Mouse (Mus musculus): ENCODE data around the gene Gm525.

- no peak for TF ChIP-seq E2F4 (IDR thresholded peaks at IDR 0.05; ENCODE audit: insufficient replicate concordance, low read depth, low read length)
- TF ChIP-seq EP300 (IDR thresholded peaks at IDR 0.05; ENCODE audit: low read length) = peak; percentile 62; the same call in 1 of the 2 replicates
- no peak for TF ChIP-seq CTCF (conservative IDR thresholded peaks at IDR 0.05 in 1 of 2, IDR thresholded peaks at IDR 0.05 in 1 of 2; ENCODE audit: low read depth in 2 of 2, low read length in 2 of 2)
- peak; percentile 82 for TF ChIP-seq MYC (IDR thresholded peaks at IDR 0.05; ENCODE audit: low read depth, low read length)
- TF ChIP-seq KAT2A (IDR thresholded peaks at IDR 0.05; ENCODE audit: insufficient replicate concordance, low read length) = no peak
- TF ChIP-seq ZNF384 (IDR thresholded peaks at IDR 0.05; ENCODE audit: low read depth, low read length) = 0 out of 2 replicates have a peak, but pooled peaks have one; percentile 16
- no peak for TF ChIP-seq ZKSCAN1 (IDR thresholded peaks at IDR 0.05; ENCODE audit: borderline replicate concordance, low read depth, low read length)
- no peak for TF ChIP-seq SMC3 (IDR thresholded peaks at IDR 0.05; ENCODE audit: low read depth, low read length)
- TF ChIP-seq POLR2A (IDR thresholded peaks at IDR 0.05; ENCODE audit: low read depth, low read length) = peak; percentile 69
These were observed 19.1 kb downstream of the Gm525 start for GRCm38 (mm10) chr11:89092714-89093113.

Data from CH12.LX (cell line).